Mouse (Mus musculus) midbrain, postnatal 0 days (tissue): Measurements from ENCODE around the gene Rslcan18. TPM values are rescaled to one million over a fixed set of nuclear protein-coding genes. Genes with fewer than 3 reads are reported as not detected.

Experiments
- ATAC-seq: fragments of 200-750 bp; cut with Nextera tagmentation; 2 replicates; pipeline ENCODE4 v1.8.0; 2017; ENCODE audit warnings: moderate number of reproducible peaks, mild to moderate bottlenecking, moderate TSS enrichment, moderate library complexity; ENCODE audit not compliant: low FRiP score
- DNase-seq: peaks from one replicate; pipeline ENCODE4 v3.0.0-alpha.2; 2015; ENCODE audit warnings: low spot score
- H3K27ac ChIP-seq: fragments of 300-500 bp; sonication (generic); 2 replicates; pipeline ENCODE4 v1.5.1; 2014; ENCODE audit warnings: low read depth, mild to moderate bottlenecking, low read length, mixed read lengths
- H3K27me3 ChIP-seq: fragments of 300-500 bp; sonication (generic); 2 replicates; pipeline ENCODE4 v1.6.1; 2014; ENCODE audit warnings: low read length, control low read depth, mixed read lengths; ENCODE audit not compliant: insufficient read depth
- H3K36me3 ChIP-seq: fragments of 300-500 bp; sonication (generic); 2 replicates; pipeline ENCODE4 v1.6.1; 2014; ENCODE audit warnings: low read length, control low read depth, mixed read lengths; ENCODE audit not compliant: insufficient read depth
- H3K4me1 ChIP-seq: fragments of 300-500 bp; sonication (generic); 2 replicates; pipeline ENCODE4 v1.6.1; 2014; ENCODE audit warnings: mild to moderate bottlenecking, control low read depth, antibody characterized with exemption, low read length, mixed read lengths; ENCODE audit not compliant: insufficient read depth
- H3K4me2 ChIP-seq: fragments of 300-500 bp; sonication (generic); 2 replicates; pipeline ENCODE4 v1.6.1; 2014; ENCODE audit warnings: low read depth, mild to moderate bottlenecking, low read length, mixed read lengths; ENCODE audit not compliant: poor library complexity, severe bottlenecking
- H3K4me3 ChIP-seq: fragments of 300-500 bp; sonication (generic); 2 replicates; pipeline ENCODE4 v1.5.1; 2014; ENCODE audit warnings: low read depth, mild to moderate bottlenecking, low read length, moderate library complexity
- H3K9ac ChIP-seq: fragments of 300-500 bp; sonication (generic); replicated peaks from 2 replicates; pipeline ENCODE4 v1.6.1; 2014; ENCODE audit warnings: mild to moderate bottlenecking, low read length, moderate library complexity, mixed read lengths; ENCODE audit not compliant: poor library complexity, severe bottlenecking
- H3K9me3 ChIP-seq: fragments of 300-500 bp; sonication (generic); 2 replicates; pipeline ENCODE4 v1.6.1; 2016; ENCODE audit warnings: low read length, control low read depth
- CTCF ChIP-seq: IDR thresholded peaks from 2 replicates; pipeline ENCODE4 v1.5.1; 2016; ENCODE audit warnings: antibody characterized with exemption, mild to moderate bottlenecking
- WGBS: fragments of 180-500 bp; shearing (Covaris S2); extraction: QIAGEN DNeasy Blood & Tissue Kit; methylation state at CpG from one replicate; pipeline ENCODE4 v1.1.7; 2014; 5-methylcytosine and 5-hydroxymethylcytosine counted together
- polyA plus RNA-seq: library from polyadenylated mRNA; unstranded; fragments of >200 nt; fragmentation: Nextera tagmentation; extraction: Ambion mirVana; gene quantifications from 2 replicates; pipeline ENCODE4 v1.2.1, GENCODE M21; 2015
- total RNA-seq: library from RNA; depleted of rRNA; stranded (reverse); fragments of >200 nt; gene quantifications from 2 replicates; pipeline ENCODE4 v1.2.3, GENCODE M21; 2014

Gene Rslcan18
- total and polyA plus RNA-seq, 2 experiments from 2014 or later, result not detected

GRCm38 (mm10) chr13:67081946-67082345, 34.1 kb downstream of the Rslcan18 start:
- peak overlapping the region; percentile 40; the same call in 1 of the 2 replicates for H3K9ac ChIP-seq
- no peaks in the 10 kb centered on the region for H3K4me1 ChIP-seq
- no peaks in the 10 kb centered on the region for H3K9me3 ChIP-seq
- DNase-seq, result no peak
- H3K27me3 ChIP-seq, result no peaks in the 10 kb centered on the region
- peak overlapping the region; percentile 75 for H3K4me2 ChIP-seq
- H3K27ac ChIP-seq, result peak overlapping the region; percentile 77
- 0 out of 2 replicates have a peak, but pooled peaks cover 6% of the 10 kb centered on the region for H3K36me3 ChIP-seq
- peak overlapping the region; percentile 71 for H3K4me3 ChIP-seq
- 75% methylated on average over 1 of the region's 1 CpGs for WGBS
- ATAC-seq, result peak; percentile 18; the same call in 1 of the 2 replicates
- no peak for TF ChIP-seq CTCF

- Histone ChIP-seq H3K27ac (peak overlapping the region; percentile 77), H3K9ac (peak overlapping the region; percentile 64), H3K27me3 (no peaks in the 10 kb centered on the region), H3K4me3 (peak overlapping the region; percentile 71), H3K9me3 (no peaks in the 10 kb centered on the region), H3K4me2 (peak overlapping the region; percentile 75), H3K4me1 (no peaks in the 10 kb centered on the region), H3K36me3 (0 out of 2 replicates have a peak, but pooled peaks cover 9% of the 10 kb centered on the region)
- WGBS, result under 1% methylated on average over 24 of the region's 24 CpGs
- no peak for TF ChIP-seq CTCF
- ATAC-seq (peak; percentile 97), DNase-seq (peak; percentile 90)
These were observed 34.8 kb downstream of the Rslcan18 start for GRCm38 (mm10) chr13:67081142-67081713.

GRCm38 (mm10) chr13:67077244-67077643, 38.8 kb downstream of the Rslcan18 start:
- Histone ChIP-seq H3K27me3 (no peaks in the 10 kb centered on the region), H3K4me3 (no peak overlapping the region), H3K9ac (no peak overlapping the region), H3K27ac (no peak overlapping the region), H3K4me2 (no peak overlapping the region), H3K36me3 (peaks cover 26% of the 10 kb centered on the region), H3K4me1 (no peaks in the 10 kb centered on the region), H3K9me3 (0 out of 2 replicates have a peak, but pooled peaks cover 5% of the 10 kb centered on the region)
- WGBS, result 96% methylated on average over 2 of the region's 2 CpGs
- ATAC-seq, result no peak
- TF ChIP-seq CTCF, result no peak
- DNase-seq, result no peak

- 100% methylated on average over 2 of the region's 2 CpGs for WGBS
These were observed 43.3 kb downstream of the Rslcan18 start for GRCm38 (mm10) chr13:67072786-67073185.

GRCm38 (mm10) chr13:67065386-67065785, 50.7 kb downstream of the Rslcan18 start:
- no peak for ATAC-seq
- WGBS, result 88% methylated on average over 8 of the region's 8 CpGs

More at GRCm38 (mm10) chr13:67072786-67073185, 43.3 kb downstream of the Rslcan18 start:
- no peaks in the 10 kb centered on the region for H3K27me3 ChIP-seq
- H3K27ac ChIP-seq, result no peak overlapping the region
- H3K36me3 ChIP-seq, result peaks cover 41% of the 10 kb centered on the region
- no peak overlapping the region for H3K4me2 ChIP-seq
- no peak overlapping the region for H3K4me3 ChIP-seq
- TF ChIP-seq CTCF, result no peak
- peaks cover 18% of the 10 kb centered on the region for H3K9me3 ChIP-seq
- DNase-seq, result no peak
- ATAC-seq, result no peak
- no peak overlapping the region for H3K9ac ChIP-seq
- H3K4me1 ChIP-seq, result no peaks in the 10 kb centered on the region

GRCm38 (mm10) chr13:67062427-67062826, 53.6 kb downstream of the Rslcan18 start:
- no peak for DNase-seq
- no peaks in the 10 kb centered on the region for H3K36me3 ChIP-seq
- no peak overlapping the region for H3K9ac ChIP-seq
- H3K9me3 ChIP-seq, result 0 out of 2 replicates have a peak, but pooled peaks cover 3% of the 10 kb centered on the region
- H3K27ac ChIP-seq, result no peak overlapping the region
- TF ChIP-seq CTCF, result no peak
- 55% methylated on average over 7 of the region's 7 CpGs for WGBS
- no peaks in the 10 kb centered on the region for H3K27me3 ChIP-seq
- H3K4me2 ChIP-seq, result no peak overlapping the region
- ATAC-seq, result no peak
- no peak overlapping the region for H3K4me3 ChIP-seq
- H3K4me1 ChIP-seq, result no peaks in the 10 kb centered on the region; the same call in 1 of the 2 replicates

More at GRCm38 (mm10) chr13:67065386-67065785, 50.7 kb downstream of the Rslcan18 start:
- TF ChIP-seq CTCF, result no peak
- H3K27me3 ChIP-seq, result no peaks in the 10 kb centered on the region
- no peak overlapping the region for H3K4me3 ChIP-seq
- peaks cover 8% of the 10 kb centered on the region for H3K9me3 ChIP-seq
- DNase-seq, result no peak
- H3K27ac ChIP-seq, result no peak overlapping the region
- no peak overlapping the region for H3K9ac ChIP-seq
- H3K36me3 ChIP-seq, result peaks cover 8% of the 10 kb centered on the region
- H3K4me1 ChIP-seq, result no peaks in the 10 kb centered on the region
- H3K4me2 ChIP-seq, result no peak overlapping the region
